Mouse (Mus musculus): Measurements from ENCODE around the gene Cblc.
A peak's percentile ranks its signal among the peaks of the same experiment; 100 is the strongest.

Gene Cblc

DNA sequence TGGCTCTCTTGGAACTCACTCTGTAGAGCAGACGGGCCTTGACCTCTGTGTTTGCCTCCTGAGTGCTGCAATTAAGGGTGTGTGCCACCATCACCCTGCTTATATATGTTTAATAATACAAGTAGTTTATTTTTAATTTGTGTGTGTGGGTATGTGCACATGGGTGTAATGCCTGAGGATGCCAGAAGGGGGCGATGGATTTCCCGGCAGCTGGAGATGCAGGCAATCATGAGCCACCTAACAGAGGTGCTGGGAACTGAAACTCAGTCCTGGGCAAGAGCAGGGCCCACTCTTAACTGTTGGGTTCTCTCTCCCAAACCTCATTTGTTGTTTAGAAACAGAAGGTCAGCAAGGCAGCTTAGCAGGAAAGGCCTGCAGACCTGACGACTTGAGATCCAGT is 16.7 kb downstream of the Cblc start:
- DNase-seq: no peak

DNA sequence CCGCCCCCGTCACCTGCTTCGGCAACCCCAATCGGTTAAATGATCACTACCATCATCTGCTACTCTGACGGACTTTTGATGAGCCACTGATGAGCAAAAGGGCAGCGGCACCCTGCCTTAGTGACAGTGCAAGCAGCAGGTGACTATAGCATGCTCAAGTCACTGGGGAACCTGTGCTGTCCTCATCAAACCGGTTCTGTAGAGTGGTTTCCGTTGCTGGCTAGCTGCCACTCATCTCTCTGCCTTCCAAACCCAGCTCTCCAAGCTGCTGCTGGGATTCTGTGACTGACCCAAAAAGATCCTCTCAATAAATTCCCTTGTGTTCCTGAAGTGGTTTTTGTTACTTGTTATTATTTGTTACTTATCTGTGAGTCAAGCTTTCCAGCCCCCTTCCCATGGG is 18.0 kb downstream of the Cblc start:
- DNase-seq: peak; percentile 77

DNA sequence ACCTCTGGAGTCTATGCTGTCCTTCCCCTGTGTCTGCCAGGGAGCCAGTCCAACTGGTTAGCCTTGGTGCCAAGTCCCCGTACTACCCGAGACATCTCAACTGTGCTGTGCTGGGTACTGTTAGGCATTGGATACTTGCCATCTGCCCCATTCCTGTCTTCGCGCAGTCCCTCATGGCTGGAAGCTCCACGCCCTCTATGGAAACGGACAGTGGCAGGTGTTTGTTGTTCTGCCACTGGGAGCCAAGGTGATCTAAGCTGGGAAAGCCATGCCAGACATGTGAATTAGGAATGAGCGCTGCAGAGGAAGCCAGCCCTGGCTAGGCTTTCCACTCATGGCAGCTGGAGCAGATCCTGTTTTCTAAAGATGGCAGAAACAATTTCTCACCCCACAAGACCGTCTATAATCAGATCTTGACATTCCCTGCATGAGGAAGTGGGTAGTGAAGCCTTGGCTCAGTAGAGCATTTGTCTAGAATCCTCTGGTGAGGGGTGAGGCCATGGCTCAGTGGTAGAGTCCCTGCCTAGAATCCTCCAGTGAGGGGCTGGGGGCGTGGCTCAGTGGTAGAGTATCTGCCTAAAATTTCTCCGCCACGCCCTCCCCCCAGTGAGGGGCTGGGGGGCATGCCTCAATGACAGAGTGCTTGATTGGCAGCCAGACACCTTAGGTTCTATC is 19.4 kb downstream of the Cblc start:
- DNase-seq: no peak

DNA sequence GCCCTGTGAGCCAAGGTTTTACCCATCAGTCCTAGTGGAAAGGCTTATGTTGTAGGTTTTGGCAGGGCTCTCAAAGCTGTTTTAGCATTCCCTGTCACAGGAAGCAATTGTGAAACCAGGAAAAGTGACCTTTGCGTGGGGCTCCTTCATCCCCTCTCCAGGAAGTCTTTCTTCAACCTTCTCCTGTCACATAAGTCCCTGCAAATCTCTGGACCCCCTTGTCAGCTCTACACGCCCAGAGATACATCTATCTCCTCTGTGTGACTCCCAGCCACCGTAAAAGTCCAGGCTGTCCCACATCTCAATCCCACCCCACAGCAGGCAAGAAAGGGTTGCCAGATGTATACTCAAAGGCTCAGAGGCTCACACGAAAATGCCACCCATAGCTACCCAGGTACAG is 24.9 kb downstream of the Cblc start:
- no peak for DNase-seq

DNA sequence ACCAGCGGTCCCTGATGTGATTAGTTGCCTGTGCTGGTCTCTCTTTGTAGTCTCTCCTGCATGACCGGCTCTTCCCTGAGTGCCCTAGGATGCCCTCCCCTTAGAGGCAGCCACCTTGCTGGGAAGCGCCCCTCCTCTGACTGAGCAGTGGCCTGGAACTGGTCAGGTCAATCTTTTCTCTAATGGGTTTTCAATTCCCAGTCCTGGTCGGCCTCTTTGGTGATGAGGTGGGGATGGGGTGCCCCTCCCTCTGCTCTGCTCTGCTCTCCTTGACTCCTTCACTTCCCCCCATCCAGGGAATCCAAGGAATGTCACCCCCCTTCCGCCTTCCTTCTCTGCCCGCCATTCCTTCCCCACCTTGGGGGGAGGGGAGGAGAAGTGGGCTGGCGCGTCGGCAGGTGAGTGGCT is 25.6 kb downstream of the Cblc start, which contains the start of gene Bcam:
Gene Bcam (minus strand): TSS at position 33 of the 408 bp plus-strand sequence.
- peak; percentile 69 for DNase-seq

DNA sequence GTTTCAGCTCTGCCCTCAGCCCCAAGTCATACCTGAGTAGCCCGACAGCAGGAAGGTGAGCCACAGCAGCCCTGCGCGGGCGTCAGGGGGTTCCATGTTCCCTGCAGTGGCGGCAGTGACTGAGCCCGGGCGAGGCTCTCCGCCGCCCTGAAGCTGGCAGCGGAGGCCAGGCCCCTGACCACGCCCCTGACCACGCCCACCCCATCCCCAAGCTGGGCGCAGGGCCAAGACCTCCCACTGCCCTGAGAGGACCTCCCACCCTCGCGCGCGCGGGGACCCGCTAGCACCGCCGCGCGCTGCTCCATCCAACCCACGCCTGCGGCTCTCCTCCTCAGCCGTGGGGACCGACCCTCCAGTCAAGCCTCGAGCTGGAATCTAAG is 26.2 kb downstream of the Cblc start:
- peak; percentile 97 for DNase-seq

DNA sequence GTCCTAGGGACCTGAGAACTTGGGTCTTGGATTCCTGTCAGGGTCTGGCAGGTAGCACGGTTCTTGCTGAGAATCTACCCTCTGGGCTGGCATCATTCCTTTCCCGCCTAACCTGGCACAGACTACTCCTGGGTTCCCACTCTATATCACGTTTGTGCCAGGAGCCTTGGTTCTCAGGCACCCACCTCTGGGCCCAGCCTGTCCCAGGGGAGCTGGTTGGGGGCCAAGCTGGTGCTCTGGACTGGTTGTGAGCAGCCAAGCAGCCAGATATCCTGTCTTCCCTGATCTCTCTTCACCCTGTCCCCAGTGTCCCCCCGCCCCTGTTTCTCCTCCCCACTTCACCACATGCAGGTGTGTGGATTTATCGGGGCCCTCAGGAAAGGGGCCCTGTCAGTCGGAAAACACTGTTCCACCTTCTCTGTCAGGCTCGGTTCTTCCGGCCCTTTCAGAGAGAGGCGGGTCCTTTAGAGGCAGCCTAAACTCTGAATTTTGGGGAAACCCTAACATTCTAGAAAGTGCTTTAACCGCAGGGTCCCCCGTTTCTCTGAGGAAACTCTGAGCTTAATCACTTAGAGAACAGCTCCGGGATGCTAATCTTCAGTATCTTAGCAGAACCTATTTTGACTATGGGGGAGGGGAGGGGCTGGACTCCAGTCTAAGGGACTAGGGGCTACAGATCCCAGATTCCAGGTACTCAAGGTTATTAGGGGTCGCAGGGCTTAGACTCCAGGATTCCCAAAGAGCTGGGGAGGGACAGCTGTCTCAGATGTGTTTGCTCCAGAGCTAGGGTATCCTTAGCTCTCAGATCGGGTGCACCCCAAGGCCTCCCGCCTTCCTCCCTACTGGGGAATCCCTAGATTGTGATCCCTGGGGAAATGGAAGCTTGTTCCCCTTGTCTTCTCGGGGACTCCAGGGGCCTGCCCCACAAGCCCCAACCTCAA is 26.9 kb downstream of the Cblc start:
- DNase-seq: no peak

DNA sequence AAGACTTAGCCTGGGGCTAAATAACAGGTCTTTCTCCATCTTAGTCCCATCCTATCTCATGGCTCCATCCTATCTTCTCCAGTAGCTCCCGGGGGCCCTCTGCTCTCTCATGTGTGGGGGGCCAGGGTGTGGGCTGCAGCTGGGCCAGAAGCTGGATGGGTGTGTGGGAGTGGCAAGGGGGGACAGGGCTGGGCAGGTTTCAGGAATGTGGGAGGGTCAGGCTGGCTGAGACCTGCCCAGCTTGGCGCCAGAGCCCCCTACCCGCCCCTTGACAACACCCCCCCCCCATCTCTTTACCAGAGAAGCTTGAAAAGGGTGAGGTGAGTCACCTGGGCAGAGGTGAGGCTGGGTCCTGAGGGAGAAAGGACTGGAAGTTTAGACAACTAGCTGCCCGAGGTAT is 27.6 kb downstream of the Cblc start:
- DNase-seq: no peak

DNA sequence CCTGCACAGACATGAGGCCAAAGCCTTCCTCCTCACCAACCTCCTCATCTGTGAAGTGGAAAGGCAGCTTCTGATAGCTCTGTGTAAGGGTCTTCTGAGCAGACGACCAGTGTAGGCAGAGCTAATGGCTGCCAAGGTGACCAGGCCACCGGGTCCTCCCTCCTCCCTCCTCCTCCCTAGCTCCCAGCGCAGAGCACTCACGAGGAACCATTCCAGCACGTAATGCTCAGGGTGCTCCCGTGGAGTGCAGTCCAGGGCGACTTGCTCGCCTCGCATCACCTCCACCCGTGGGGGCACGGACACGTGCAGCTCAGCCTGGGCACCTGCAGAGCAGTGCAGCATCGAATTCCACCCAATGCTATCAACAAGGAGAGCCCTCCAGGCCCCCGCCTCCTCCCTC is 28.4 kb downstream of the Cblc start:
- DNase-seq: no peak

DNA sequence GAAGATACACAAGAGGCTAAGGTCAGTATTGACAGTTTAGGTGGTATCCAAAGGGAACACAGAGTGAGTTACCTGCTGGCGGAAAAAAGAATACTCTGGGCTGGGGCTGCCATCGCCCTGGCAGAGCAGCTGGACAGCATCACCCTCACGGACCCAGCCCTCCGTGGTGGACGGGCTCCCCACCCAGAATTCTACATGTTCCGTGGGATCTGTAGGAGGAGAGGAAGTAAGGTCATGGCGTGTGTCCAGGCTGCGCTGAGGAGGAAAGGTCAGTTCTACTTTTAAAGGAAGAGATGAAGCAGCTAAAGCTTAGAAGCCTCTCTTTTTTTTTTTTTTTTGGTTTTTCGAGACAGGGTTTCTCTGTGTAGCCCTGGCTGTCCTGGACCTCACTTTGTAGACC is 32.0 kb downstream of the Cblc start:
- no peak for DNase-seq

DNA sequence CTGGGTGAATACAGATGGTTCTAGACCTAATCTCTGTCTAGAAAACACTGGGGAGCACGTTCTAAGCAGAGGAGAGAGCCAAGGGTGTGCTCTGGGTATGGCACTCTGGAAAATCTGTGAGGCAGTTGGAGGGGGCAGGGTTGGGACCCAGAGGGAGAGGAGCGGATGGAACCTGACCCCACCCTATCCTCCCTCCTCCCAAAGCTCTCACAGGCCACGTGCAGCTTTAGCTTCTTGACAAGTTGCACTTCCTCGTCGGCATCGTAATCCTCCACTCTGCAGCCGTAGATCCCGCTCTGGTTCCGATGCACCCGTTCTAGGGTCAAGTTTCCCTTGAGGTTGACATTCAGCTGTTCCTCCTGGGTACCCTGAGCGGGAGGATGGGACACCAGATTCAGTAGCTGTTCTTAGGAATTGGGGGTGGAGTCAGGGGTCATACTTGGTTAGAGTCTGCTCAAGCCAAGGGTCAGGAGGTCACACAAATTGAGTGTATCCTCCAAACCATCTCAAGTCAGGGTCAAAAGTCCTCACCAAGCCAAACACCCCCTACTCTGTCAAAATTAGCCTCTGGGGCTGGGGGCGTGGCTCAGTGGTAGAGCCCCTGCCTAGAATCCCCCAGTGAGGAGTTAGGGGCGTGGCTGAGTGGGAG is 32.7 kb downstream of the Cblc start:
- peak; percentile 23 for DNase-seq

DNA sequence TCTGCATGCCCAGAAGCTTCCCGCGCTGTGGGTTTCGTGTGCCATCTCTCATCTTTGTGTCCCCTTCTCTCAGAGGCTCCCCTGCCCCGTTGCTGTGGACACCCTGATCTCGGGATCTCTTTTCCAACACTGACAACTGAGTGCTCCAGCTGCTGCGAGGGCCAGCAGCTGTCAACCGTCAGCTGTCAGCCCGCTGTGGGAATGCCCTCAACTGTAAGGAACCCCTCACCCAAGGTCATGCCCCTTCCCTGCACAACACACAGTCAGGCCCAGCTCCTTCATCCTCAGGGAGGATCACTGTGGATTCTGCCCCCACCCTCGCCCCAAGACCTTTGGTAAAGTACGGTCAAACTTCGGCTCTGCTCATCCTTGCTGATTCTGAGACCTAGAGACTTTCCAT is 34.3 kb downstream of the Cblc start:
- no peak for DNase-seq

DNA sequence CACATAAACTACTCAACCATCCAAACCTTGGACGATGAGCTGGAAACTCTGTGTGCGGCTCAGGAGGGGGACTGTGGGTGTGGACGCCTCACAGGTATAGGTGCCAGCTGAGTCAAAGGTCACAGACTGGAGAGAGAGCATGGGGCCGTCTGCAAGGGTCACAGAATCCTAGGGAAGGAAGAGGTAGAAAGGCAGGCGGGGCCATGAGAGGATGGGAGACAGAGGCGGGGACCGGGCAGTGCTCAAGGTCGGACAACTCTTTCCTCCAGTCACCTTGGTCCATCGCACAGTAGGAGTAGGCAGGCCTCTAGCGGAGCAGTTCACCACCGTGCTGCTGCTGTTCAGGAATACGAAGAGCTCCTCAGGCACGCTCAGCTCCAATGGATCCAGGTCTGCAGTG is 36.6 kb downstream of the Cblc start:
- DNase-seq: no peak

DNA sequence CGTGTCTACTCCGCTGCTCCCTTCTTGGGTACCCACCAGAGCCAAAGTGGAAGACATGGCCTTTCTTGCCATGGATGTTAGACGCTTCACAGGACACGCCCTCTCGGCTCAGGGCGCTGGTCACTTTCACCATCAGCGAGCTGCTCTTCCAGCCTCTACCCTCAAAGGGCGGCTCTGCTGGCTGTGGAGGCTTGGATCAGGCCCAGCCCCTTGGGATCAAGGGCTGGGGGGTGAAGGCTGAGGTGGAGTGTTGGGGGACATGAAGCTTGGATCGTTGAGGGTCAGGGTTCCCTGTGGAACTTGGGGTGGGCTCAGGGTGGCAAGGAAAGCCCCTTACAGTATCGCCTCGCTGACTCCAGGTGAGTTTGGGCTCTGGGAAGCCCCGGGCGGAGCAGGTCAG is 38.0 kb downstream of the Cblc start:
- no peak for DNase-seq

DNA sequence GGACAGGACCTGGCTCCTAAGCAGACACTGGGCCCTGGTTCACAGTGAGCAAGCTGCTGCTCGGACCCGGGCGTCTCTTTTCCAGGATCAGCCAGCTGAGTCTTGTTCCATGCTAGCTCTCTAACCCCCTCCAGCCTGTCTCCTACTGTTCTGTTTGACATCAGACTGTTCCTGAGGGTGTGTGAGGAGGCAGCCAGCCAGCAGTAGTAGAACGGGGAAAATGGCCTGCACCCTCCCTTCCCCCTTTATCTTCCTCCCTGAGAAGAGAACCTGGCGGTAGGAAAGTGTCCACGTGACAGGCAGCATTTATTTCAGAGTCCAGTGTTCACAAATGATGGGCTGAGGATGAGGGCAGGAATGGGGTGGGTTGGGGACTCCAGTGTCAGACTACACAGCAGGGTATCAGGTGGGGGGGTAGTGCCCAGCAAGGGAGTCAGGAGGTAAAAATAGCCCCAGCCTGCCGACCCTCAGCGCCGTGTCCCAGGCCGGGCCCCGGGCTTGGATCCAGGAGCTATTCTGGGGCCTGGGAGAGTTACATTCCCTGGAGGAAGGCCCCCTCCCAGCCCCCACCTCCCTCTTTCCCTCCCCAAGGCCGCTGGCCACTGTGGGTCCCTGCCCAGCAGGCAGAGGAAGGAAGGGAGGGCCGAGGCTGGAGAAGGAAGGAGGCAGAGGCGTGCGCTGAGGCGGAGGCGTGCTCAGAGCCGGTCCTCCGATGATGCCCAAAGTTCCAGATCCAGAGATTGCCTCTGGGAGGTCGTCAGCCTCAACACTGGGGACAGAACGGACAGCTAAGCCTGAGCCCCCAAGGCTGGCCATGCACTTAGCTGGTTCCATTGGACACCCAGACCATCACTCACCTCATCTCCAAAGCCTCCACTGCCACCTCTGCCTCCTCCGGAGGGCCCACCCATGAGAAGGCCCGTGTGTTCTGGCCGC is 40.5 kb downstream of the Cblc start:
- DNase-seq: peak; percentile 76

DNA sequence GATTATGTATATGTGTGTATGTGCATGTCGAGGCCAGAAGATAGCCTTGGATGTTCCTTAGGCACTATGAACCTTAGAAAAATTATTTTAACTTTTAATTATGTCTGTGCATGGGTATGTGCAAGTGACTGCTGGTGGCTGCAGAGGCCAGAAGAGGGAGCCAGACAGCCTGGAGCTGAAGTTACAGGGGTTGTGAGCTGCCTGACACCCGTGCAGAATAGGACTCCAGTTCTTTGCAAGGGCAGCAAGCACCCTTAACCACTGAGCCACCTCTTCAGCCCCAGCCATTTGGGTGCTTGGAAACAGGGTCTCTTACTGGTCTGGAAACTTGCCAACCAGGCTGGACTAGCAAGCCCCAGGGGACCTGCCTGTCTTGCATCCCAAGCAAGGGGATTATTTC is 41.6 kb downstream of the Cblc start:
- DNase-seq: no peak

DNA sequence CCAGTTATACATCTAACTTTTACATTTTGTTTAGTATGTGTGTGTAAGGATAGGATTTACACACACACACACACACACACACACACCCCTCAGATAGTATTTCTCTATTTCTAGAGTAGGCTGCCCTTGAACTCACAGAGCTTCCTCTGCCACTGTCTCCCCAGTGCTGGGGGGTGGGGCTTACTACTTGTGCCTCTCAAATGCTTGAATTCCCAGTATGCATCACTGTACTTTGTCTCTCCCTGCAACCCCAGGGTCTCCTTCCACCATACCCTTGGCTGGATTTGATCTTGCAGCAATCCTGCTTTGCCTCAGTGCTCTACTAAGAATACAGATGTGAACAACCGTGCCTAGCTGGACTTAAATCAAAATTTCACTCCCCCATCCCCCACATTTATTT is 42.5 kb downstream of the Cblc start:
- DNase-seq: no peak

DNA sequence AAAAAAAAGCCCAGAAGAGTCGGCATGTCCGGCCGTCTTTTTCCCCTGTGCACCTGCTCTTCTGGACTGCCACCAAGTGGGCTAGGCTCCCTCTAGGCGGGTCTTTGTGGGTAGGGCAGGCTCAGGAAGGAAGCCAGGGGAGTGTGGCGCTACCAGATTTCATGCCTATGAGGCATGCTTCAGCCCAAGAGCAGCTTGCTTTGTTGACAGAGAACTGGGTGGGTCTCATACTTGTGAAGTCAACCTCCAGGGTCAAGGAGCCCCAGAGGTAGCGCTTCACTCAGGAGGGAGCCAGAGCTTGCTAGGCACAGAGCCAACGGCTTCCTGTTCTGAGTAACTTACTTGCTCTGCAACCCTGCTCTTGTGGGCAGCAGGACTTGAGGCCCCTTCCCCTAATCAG is 43.0 kb downstream of the Cblc start:
- peak; percentile 84 for DNase-seq

DNA sequence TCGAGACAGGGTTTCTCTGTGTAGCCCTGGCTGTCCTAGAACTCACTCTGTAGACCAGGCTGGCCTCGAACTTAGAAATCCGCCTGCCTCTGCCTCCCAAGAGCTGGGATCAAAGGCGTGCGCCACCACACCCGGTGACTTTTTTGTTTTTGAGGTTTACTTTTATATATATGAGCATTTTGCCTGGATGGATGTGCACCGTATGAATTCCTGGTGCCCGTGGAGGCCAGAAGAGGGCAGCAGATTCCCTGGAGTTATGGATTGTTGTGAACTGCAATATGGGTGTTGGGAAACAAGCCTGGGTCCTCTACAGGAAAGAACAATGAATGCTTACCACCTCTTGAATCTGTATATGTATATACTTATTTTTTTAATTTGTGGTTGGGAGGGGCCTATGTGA is 44.0 kb downstream of the Cblc start:
- peak; percentile 35 for DNase-seq

DNA sequence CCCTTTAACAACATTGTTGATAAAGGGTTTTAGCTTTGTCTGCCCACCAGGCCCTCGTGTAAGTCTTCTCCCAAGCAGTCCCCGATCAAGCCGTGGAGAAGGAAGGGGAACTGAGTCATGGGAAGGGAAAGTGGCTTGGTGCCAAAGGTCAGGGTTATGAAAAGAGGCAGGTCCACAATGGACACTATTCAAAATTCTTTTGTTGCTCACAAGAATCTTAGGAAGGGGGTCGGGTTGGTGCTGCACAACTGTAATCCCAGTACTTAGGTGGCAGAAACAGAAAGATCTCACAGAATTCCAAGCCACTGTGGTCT is 45.6 kb downstream of the Cblc start:
- peak; percentile 31 for DNase-seq

DNA sequence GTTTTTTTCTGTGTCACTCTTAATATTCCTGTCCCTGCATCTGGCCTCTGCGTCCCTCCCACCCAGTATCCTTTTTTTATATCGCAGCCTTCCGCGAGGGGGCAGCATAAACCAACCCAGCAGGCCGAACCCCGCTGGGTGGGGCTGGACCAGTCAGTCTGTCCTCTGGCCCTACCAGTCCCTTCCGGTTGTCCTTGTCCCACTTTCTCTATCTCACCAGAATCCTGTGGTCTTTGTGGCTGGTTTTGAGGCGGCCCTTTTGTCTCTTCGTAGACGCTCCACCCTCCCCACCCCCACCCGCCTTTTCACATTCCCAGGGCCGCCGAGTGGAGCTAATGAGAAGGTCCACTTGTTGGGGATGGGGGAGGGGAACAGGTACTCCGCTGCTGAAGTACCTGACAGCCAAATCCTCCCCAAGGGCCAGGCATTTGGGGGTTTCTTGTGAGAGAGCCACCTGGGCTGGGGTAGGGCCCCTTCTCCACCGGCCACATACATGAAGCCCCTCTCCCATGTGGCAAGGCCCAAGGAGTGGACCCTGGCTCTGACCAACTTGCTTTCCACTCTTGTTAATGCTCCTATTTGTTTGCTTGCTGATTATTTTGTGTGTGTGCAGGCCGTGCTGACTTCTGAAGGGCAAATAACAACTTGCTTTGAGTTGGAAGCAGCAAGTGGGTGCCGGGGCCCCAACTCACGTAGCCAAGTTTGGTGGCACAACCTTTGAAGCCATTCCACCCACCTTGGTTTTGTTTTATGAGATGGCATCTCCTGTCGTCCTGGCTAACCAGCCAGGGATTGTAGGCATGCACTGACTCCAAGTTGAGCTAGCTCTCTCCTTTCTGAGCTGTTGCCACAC is 46.2 kb downstream of the Cblc start, which contains the start of gene Nectin2:
Gene Nectin2 (minus strand): TSS at position 267 of the 853 bp plus-strand sequence.
- DNase-seq: peak; percentile 90

All from lung, postnatal 14 days (tissue).